Mouse (Mus musculus) fibroblast of lung, adult 2 months (primary cell): ENCODE data around the gene Fbxl12.
"Not testable (repeated sequence)": the region's sequence is repeated elsewhere in the genome, so short reads cannot be mapped to it uniquely, and the experiment has no call there.

Experiments
- DNase-seq: peaks from one replicate; pipeline ENCODE4 v3.0.0-alpha.2; 2011; ENCODE audit warnings: low read depth

The Fbxl12 gene

GRCm38 (mm10) chr9:20644360-20645081 is at the start of gene Fbxl12:
Gene Fbxl12, minus strand, starts transcription at chr9:20644767.
- DNase-seq: peak; percentile 51

- DNase-seq: no peak
These were observed 48.3 kb upstream of the Fbxl12 start for GRCm38 (mm10) chr9:20692863-20693262.

- not testable (repeated sequence) for DNase-seq
These were observed 45.9 kb upstream of the Fbxl12 start for GRCm38 (mm10) chr9:20690449-20690848.

GRCm38 (mm10) chr9:20689913-20690312 is 45.3 kb upstream of the Fbxl12 start:
- DNase-seq: no peak

- no peak for DNase-seq
These were observed 44.8 kb upstream of the Fbxl12 start for GRCm38 (mm10) chr9:20689403-20689802.

GRCm38 (mm10) chr9:20685081-20685861 is 40.7 kb upstream of the Fbxl12 start:
- no peak for DNase-seq

GRCm38 (mm10) chr9:20682389-20682722 is 37.8 kb upstream of the Fbxl12 start:
- no peak for DNase-seq

GRCm38 (mm10) chr9:20681546-20682388 is 37.2 kb upstream of the Fbxl12 start:
- DNase-seq: no peak

- DNase-seq: no peak
These were observed 35.9 kb upstream of the Fbxl12 start for GRCm38 (mm10) chr9:20680378-20680958.

GRCm38 (mm10) chr9:20677892-20678291 is 33.3 kb upstream of the Fbxl12 start:
- DNase-seq: no peak

GRCm38 (mm10) chr9:20672047-20672446 is 27.5 kb upstream of the Fbxl12 start:
- no peak for DNase-seq

- no peak for DNase-seq
These were observed 23.5 kb upstream of the Fbxl12 start for GRCm38 (mm10) chr9:20668065-20668464.

- DNase-seq: no peak
These were observed 22.0 kb upstream of the Fbxl12 start for GRCm38 (mm10) chr9:20666510-20667034.

GRCm38 (mm10) chr9:20665925-20666324 is 21.4 kb upstream of the Fbxl12 start:
- no peak for DNase-seq

GRCm38 (mm10) chr9:20664982-20665637 is 20.5 kb upstream of the Fbxl12 start:
- no peak for DNase-seq

- DNase-seq: no peak
These were observed 19.8 kb upstream of the Fbxl12 start for GRCm38 (mm10) chr9:20664366-20664765.

- DNase-seq: no peak
These were observed 19.4 kb upstream of the Fbxl12 start for GRCm38 (mm10) chr9:20663956-20664355.

- DNase-seq: no peak
These were observed 18.3 kb upstream of the Fbxl12 start for GRCm38 (mm10) chr9:20662874-20663273.

- no peak for DNase-seq
These were observed 17.8 kb upstream of the Fbxl12 start for GRCm38 (mm10) chr9:20662325-20662724.

- no peak for DNase-seq
These were observed 13.0 kb upstream of the Fbxl12 start for GRCm38 (mm10) chr9:20657546-20657945.

- DNase-seq: no peak
These were observed 9.3 kb upstream of the Fbxl12 start for GRCm38 (mm10) chr9:20653859-20654258.
